ENCODE assay signal across 16 mouse cellular contexts in genomic region chr17:59232251-59232650, GRCm38 (mm10).
"Had no signal": no experiment of that assay in that cellular context is flagged by ENCODE, and none has a peak within 500 bp of the region (broad histone marks: within the 10 kb centered on the region; RNA-seq: fewer than 3 reads in every experiment).

No protein-coding gene starts in this region.

- DNase-seq: left cerebral cortex, postnatal 4 days; liver, embryonic 13.5 days; liver, postnatal 0 days; lung, adult 18-20 months; lung, adult 2 months; lung, embryonic 14.5 days; lung, postnatal 10 days; lung, postnatal 14 days; lung, postnatal 36 days; lung, postnatal 4 days; midbrain, embryonic 14.5 days had no signal

- ATAC-seq: liver, embryonic 12.5 days; liver, postnatal 0 days; lung, postnatal 0 days; midbrain, embryonic 13.5 days; midbrain, embryonic 15.5 days; midbrain, embryonic 16.5 days had no signal
